Mouse (Mus musculus) right cerebral cortex, postnatal 25 days (tissue): ENCODE results near the gene Rnf144b.
A peak's percentile ranks its signal among the peaks of the same experiment; 100 is the strongest.

Source experiments
- DNase-seq: peaks from one replicate; pipeline ENCODE4 v3.0.0; 2022

The Rnf144b gene

DNA sequence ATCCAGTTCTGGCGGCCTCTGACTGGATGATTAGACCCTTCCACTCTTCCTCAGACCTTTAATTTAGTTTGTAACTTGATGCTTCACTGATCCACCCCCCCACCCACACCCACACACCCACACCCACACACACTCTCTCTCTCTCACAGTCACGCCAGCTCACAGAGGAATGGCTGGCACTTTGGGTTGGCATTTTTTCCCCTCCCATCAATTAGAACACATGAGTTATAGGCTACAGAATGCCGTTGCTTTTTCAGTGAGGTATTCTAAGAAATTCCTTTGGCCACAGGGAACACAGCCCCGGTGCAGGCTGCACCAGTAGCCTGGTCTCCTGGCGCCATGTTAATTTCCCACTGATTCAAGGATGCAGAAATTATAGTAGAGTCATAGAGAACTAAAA, 3.1 kb downstream of the Rnf144b start:
- DNase-seq = no peak

DNA sequence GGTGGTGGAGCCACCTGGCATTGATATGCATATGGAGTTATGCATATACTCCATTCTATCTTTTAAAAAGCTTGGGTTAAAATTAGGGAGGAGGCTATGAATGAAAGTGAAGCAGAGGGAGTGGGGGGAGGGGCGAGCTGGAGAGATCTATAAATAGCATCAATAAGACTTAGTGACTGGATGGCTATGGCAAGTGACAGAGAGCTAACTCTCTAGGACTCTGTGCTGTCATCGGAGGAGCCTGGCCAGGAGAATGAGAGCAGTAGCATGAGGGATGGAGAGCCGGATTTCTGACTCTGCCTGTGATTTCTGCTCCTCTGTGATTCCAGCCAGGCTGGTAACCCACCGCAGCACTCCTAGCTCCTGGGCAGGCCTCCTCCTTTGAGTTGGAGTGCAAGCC, 6.6 kb downstream of the Rnf144b start:
- no peak for DNase-seq

DNA sequence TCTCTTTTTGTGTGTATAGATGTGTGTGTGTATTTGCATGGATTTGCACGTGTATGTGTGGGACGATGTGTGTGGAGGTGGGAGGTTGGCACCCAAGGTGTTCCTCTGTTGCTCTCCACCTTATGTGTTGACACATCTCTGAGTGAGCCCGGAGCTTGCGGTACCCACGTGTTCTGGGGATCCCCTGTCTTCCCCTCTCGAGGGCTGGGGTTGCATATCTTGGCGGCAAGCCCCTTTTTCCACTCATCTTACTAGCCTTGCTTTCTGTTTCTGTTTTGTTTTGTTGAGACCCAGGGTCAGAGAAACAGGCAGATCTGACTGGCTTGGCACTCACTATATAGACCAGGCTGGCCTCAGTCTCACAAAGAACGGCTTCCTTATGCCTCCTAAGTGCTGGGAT, 10.6 kb downstream of the Rnf144b start:
- DNase-seq = no peak

- DNase-seq = peak; percentile 54
Measured at GRCm38 (mm10) chr13:47134836-47135235, 12.4 kb downstream of the Rnf144b start.

GRCm38 (mm10) chr13:47135741-47136140, 13.3 kb downstream of the Rnf144b start:
- DNase-seq = no peak

- DNase-seq = no peak
Measured at GRCm38 (mm10) chr13:47142764-47143163, 20.3 kb downstream of the Rnf144b start.

- no peak for DNase-seq
Measured at GRCm38 (mm10) chr13:47145939-47146338, 23.5 kb downstream of the Rnf144b start.

- DNase-seq = no peak
Measured at GRCm38 (mm10) chr13:47146388-47146787, 23.9 kb downstream of the Rnf144b start.

DNA sequence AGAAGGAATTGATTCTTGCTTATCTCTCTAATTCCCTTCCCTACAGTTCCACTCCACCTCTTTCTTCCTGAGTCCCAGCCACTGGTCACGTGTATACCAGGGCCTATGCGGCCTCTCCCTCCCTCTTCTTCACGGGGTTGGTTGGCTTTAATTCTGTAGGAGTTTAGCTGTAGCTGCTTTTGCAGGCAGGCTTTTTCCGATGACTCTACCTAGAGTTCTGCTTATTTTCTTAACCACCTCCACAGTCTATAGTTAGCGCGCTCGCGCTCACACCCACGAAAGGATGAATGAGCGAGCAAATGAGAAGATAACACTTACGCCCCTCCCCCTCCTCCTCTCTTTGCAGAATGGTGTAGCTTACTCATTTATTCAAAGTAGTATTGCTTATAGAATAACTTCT, 26.1 kb downstream of the Rnf144b start:
- DNase-seq = peak; percentile 71

- DNase-seq = no peak
Measured at GRCm38 (mm10) chr13:47149993-47150392, 27.5 kb downstream of the Rnf144b start.

DNA sequence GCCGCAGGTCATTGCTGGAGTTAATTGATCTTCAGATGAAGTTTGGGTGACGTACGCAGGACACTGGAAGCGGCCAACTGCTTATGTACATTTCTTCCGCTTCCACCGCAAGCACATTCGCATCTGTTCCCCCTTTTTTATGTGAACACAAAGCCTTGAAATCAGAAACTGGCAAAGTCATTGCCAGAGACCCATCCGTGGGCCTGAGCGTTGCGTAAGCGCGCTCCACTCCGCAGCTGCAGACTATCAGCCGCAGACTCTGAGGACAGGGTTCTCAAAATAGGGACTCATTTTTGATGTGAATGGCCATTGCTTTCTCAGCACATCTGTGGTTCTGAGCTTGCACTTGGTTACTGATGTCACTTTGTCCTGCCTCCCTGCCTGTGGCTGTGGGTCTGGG, 28.6 kb downstream of the Rnf144b start:
- DNase-seq = peak; percentile 34

DNA sequence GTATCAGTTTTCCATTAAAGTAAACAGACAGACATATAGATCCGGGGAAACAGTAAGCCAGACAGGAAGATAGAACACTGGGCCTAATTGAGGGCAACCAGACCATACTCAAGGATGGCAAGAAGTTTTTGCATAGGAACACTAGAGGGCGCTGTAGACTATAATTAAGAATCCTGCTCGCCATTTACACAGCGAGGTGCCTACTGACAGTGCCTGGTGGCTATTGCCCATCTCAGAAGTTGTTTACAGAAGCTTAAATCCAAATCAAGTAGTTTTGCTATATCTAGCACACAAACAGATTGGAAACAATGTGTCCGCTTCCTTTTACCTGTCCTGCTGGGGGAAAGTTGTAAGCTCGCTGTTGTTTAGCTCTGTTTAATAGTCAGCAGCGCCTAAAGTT, 29.9 kb downstream of the Rnf144b start:
- no peak for DNase-seq

GRCm38 (mm10) chr13:47153206-47153605, 30.8 kb downstream of the Rnf144b start:
- no peak for DNase-seq

DNA sequence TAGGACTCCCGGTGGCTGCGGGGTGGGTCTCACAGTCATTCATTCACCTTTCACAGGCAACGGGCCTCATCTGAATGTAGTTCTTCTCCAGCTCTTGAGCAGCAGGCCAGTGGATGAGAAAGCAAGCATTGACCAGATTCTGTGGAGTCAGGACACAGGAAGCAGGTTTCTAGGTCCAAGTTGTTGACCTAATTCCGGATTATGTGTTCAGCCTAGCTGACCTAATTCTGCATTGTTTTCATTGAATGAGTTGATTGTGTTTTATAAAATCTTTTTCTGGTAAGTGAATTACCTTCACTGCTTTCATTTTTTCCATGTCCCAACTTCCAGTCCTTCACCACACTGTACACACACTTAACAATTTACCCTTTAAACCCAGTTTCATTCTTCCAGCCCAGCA, 32.4 kb downstream of the Rnf144b start:
- DNase-seq = no peak

GRCm38 (mm10) chr13:47156841-47157240, 34.4 kb downstream of the Rnf144b start:
- DNase-seq = no peak

GRCm38 (mm10) chr13:47162001-47162400, 39.5 kb downstream of the Rnf144b start:
- no peak for DNase-seq

DNA sequence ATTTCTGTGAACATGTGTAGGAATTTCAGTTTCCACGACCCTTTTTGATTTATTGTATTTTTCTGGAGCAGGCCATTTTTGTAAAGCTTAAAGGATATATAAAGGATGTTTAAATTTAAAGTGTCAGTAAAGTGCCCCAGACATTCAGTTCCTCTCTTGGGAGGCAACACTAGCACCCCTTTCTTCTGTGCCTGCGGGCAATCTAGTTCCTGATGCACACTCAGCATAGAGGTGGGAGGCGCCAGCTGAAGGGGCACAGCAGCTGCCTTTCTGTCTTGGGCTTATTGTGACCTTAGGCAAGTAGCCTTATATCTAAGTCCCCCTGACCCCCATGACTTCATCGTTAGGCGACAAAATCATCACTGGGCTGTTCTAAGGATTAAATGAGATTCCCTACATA, 42.3 kb downstream of the Rnf144b start:
- no peak for DNase-seq

DNA sequence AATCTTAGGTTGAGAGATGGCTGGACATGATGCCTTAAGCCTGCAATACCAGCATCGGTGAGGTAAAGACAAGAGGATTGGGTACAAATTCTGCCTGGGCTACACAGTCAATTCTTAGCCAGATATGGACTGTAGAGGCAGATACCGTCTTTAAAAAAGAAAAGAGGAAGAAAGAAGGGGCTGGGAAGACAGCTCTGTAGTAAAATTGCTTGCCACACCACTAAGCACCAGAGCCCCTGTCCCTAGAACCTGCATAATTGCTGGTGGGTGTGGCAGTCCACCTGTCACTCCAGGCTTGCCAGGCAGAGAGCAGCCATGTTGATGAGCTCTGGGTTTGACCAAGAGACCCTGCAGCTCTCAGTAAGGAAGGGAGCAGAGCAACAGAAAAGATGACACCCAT, 42.8 kb downstream of the Rnf144b start:
- no peak for DNase-seq

DNA sequence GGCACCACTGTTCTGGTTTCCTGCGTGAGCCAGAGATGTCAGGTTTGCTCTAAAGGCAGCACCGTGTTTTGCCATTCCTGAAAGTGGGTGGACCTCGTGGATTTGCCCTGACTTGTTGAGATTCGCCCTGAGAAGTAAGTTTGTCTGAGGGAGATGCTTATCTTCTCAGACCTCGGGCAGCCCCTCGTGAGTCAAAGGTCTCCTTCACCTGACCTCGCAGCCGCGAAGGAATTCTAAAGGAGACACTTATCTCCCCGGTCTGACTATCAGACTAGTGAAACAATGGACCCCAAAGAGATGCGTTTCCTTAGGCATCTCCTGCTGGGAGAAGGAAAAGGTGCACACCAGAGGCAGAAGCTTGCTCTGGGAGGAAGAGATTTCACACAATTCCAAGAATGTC, 46.0 kb downstream of the Rnf144b start:
- DNase-seq = no peak

DNA sequence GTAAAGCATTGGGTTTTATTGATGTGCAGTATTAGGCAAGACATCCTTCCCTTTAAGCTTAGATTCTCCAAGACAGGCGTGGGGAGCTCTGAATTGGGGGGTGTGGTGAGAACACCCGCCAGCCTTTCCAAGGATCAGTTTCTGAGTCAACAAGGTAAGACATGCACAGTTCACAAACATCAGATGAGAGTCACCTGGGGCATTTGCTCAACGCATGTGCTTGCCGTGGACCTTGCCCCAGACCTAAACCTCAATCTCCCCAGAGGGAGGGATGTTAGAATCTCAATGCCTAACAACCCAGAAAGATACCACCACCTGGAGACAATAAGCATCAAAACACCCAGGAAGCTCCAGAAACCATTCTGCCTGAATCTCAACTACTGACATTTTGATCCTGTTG, 47.6 kb downstream of the Rnf144b start:
- no peak for DNase-seq

GRCm38 (mm10) chr13:47170811-47171555, 48.5 kb downstream of the Rnf144b start:
- DNase-seq = no peak

GRCm38 (mm10) chr13:47172891-47173290, 50.4 kb downstream of the Rnf144b start:
- no peak for DNase-seq

DNA sequence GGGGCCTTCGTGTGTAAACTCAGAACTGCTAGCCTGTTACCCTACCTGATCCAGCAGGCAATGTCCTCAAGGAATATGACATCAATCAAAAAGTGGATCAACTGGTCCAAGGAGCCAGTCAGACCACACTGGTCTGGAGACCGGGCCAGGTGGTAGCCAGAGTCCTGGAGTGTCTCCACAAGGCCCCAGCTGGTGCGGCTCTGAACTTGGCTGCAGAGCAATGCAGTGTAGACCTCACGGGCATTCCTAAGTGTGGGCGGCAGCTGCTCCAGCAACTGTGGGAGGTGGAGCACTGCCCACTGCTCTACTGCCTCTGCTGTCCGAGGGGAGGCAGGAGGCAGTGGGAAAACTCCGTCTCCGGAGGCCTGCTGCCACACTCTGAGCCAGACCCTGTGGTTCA, 55.7 kb downstream of the Rnf144b start:
- no peak for DNase-seq

DNA sequence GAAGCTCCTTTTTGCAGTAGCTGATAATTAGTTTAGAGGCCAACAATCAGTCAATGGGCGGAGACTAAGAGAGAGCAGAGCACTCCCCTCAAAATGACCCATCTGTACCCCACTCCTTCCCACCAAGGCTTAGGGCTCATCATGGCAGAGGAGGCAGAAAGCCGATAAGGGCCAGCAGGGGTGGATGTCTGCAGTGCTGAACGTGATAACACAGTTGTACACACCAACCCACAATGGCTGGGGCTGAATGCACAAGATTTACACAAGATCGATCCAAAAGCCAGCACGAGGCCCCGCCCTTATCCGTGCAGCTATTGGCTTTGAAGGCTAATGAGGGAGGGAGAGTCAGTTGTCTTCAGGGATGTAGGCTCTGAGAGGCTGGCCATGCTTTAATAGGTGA, 58.3 kb downstream of the Rnf144b start:
- DNase-seq = no peak

DNA sequence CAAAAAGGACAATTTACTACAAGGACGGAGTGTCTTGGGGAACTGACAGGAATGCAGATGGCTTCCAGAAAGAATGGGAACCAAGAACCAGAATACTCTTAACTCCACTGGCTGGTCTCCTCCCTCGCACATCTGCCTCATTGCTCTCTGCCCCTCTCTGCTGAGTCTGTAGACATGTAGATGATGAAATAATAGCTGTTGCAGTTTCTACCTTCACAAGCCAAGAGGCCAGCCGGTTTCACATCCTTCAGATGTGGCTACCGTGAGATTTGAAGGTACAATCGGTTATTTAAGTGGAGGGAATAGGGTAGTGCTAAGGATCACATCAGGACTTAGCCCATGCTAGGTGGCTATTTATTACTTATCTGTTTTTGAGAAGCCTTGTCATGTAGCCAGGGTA, 59.9 kb downstream of the Rnf144b start:
- no peak for DNase-seq
